Mouse (Mus musculus) frontal cortex, postnatal 25 days (tissue): ENCODE measurements around the gene Ntn1.

ENCODE experiments used
- DNase-seq, 2 experiments: peaks; one replicate each; pipeline ENCODE4 v3.0.0; 2022; ENCODE audit warnings: low spot score in 2 of 2

Ntn1 gene

GRCm38 (mm10) chr11:68195168-68195567, 205.5 kb downstream of the Ntn1 start:
- DNase-seq = no peak

DNA sequence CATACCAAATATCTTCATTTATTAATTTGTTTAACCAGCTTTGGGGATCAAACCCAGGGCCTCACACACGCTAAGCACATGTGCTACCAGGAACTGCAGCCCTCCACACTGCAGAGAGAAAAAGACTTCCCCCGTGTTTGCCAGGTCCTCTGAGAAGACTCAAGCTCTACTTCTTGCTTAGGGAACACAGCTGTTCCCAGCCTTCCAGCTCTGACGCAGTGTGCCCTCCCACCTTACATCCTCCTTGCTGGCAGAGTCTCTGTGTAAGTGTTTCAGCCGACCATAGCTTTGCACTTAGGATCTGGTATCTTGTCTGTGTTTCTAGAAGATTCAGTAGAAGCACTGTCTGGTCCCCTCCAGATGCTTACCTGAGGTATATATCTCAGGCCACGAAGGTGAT, 209.8 kb downstream of the Ntn1 start:
- no peak for DNase-seq

- DNase-seq = no peak
Observed at GRCm38 (mm10) chr11:68188695-68189201, 211.9 kb downstream of the Ntn1 start.

GRCm38 (mm10) chr11:68187242-68187641, 213.4 kb downstream of the Ntn1 start:
- DNase-seq = no peak

- no peak for DNase-seq
Observed at GRCm38 (mm10) chr11:68185647-68186046, 215.0 kb downstream of the Ntn1 start.

DNA sequence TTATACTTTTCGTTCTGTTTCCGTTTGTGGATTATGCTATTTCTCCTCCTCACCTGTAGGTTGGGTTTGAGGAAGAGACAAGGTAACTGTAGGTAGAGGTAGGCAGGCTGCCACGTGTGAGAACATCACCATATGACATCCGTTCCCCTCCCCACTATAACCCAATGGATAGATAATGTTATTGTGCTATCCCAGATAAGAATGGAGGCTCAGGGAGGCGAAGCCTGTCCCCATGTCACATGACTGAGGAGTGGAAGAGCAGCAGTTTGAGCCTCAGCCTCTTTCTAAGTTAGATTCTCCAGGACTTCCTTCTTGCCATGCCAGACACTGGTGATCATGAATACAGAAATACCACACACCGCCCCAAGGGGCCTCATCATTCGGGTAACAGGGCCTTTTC, 223.2 kb downstream of the Ntn1 start:
- DNase-seq = no peak

- no peak for DNase-seq
Observed at GRCm38 (mm10) chr11:68176550-68176949, 224.1 kb downstream of the Ntn1 start.

GRCm38 (mm10) chr11:68172648-68173045, 228.0 kb downstream of the Ntn1 start:
- DNase-seq = no peak

- DNase-seq = no peak
Observed at GRCm38 (mm10) chr11:68171973-68172647, 228.5 kb downstream of the Ntn1 start.

DNA sequence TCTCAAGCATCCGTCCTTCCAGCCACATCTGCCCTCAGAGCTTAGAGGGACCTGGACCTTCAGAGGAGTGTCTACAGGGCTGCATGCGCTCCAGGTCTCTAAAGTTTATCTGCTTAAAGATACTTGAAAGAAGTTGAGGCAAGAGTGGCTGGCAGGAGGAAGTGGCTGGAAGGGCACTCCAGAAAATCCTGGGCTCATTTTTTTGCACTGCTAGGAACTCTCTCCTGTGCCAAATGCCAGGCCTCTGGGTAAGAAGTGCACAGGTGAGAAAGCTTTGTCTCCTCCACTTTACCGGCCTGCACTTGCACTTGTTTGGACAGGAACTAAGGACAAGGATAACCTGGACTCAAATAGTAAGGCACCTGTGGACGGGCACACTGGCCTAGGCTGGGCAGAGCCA, 232.2 kb downstream of the Ntn1 start:
- no peak for DNase-seq

GRCm38 (mm10) chr11:68164408-68164807, 236.2 kb downstream of the Ntn1 start:
- DNase-seq = no peak

GRCm38 (mm10) chr11:68159867-68160266, 240.8 kb downstream of the Ntn1 start:
- no peak for DNase-seq
